Mouse (Mus musculus): ENCODE results near the gene Ntmt1.

Gene Ntmt1

GRCm38 (mm10) chr2:30807648-30808295 is at the start of gene Ntmt1:
Ntmt1 (plus strand) TSS chr2:30807826.
- peak; percentile 99 for DNase-seq

- no peak for DNase-seq
Measured at GRCm38 (mm10) chr2:30758341-30759087, 49.1 kb upstream of the Ntmt1 start.

GRCm38 (mm10) chr2:30759088-30759374 is 48.6 kb upstream of the Ntmt1 start:
- no peak for DNase-seq

- DNase-seq, result no peak
Measured at GRCm38 (mm10) chr2:30759442-30759841, 48.2 kb upstream of the Ntmt1 start.

- no peak for DNase-seq
Measured at GRCm38 (mm10) chr2:30759858-30760547, 47.6 kb upstream of the Ntmt1 start.

- DNase-seq, result no peak
Measured at GRCm38 (mm10) chr2:30760706-30761105, 46.9 kb upstream of the Ntmt1 start.

- DNase-seq, result no peak
Measured at GRCm38 (mm10) chr2:30766446-30766845, 41.2 kb upstream of the Ntmt1 start.

GRCm38 (mm10) chr2:30767626-30768240 is 39.9 kb upstream of the Ntmt1 start:
- no peak for DNase-seq

- no peak for DNase-seq
Measured at GRCm38 (mm10) chr2:30768529-30768928, 39.1 kb upstream of the Ntmt1 start.

- DNase-seq, result peak; percentile 11
Measured at GRCm38 (mm10) chr2:30769187-30769586, 38.4 kb upstream of the Ntmt1 start.

GRCm38 (mm10) chr2:30771368-30771805 is 36.2 kb upstream of the Ntmt1 start:
- no peak for DNase-seq

- no peak for DNase-seq
Measured at GRCm38 (mm10) chr2:30771806-30772460, 35.7 kb upstream of the Ntmt1 start.

- DNase-seq, result no peak
Measured at GRCm38 (mm10) chr2:30772581-30773312, 34.9 kb upstream of the Ntmt1 start.

GRCm38 (mm10) chr2:30773313-30774005 is 34.2 kb upstream of the Ntmt1 start:
- DNase-seq, result no peak

GRCm38 (mm10) chr2:30775955-30776354 is 31.7 kb upstream of the Ntmt1 start:
- DNase-seq, result no peak

GRCm38 (mm10) chr2:30777266-30777665 is 30.4 kb upstream of the Ntmt1 start:
- no peak for DNase-seq

- DNase-seq, result no peak
Measured at GRCm38 (mm10) chr2:30778235-30778634, 29.4 kb upstream of the Ntmt1 start.

- no peak for DNase-seq
Measured at GRCm38 (mm10) chr2:30779241-30779640, 28.4 kb upstream of the Ntmt1 start.

- no peak for DNase-seq
Measured at GRCm38 (mm10) chr2:30782312-30783290, 25.0 kb upstream of the Ntmt1 start.

GRCm38 (mm10) chr2:30783346-30783745 is 24.3 kb upstream of the Ntmt1 start:
- DNase-seq, result peak; percentile 52
